Mouse (Mus musculus) heart, adult 2 months (tissue): ENCODE measurements at regions not wholly inside any gene's neighbourhood (a gene's known extent, or its start where the extent isn't known, plus 50 kb on each side); places are given as distances from the start of the nearest gene placed in this dataset.
A peak's percentile ranks its signal among the peaks of the same experiment; 100 is the strongest.
"Not testable (repeated sequence)": the region's sequence is repeated elsewhere in the genome, so short reads cannot be mapped to it uniquely, and the experiment has no call there.

ENCODE experiments used
- DNase-seq, 2 experiments: peaks; one replicate each; pipeline ENCODE4 v3.0.0; 2021
- H3K27ac ChIP-seq: fragments of 200-600 bp; 2 replicates; pipeline ENCODE4 v1.8.1; 2022
- H3K27me3 ChIP-seq: fragments of 200-500 bp; 2 replicates; pipeline ENCODE4 v1.6.1; 2012; ENCODE audit warnings: mild to moderate bottlenecking, low read length, inconsistent platforms, mixed read lengths; ENCODE audit not compliant: control insufficient read depth, insufficient read depth
- H3K36me3 ChIP-seq: fragments of 200-500 bp; 2 replicates; pipeline ENCODE4 v1.6.1; 2012; ENCODE audit warnings: low read length, inconsistent platforms; ENCODE audit not compliant: control insufficient read depth, insufficient read depth
- H3K4me1 ChIP-seq: fragments of 200-500 bp; 2 replicates; pipeline ENCODE4 v1.6.1; 2011; ENCODE audit warnings: low read length; ENCODE audit not compliant: control insufficient read depth, insufficient read depth
- H3K4me3 ChIP-seq: fragments of 200-600 bp; 2 replicates; pipeline ENCODE4 v1.8.1; 2022
- H3K79me2 ChIP-seq: fragments of 200-500 bp; replicated peaks from 2 replicates; pipeline ENCODE4 v1.6.1; 2012; ENCODE audit warnings: mild to moderate bottlenecking, inconsistent platforms, low read length, moderate library complexity, mixed read lengths; ENCODE audit not compliant: control insufficient read depth, insufficient read depth
- H3K9ac ChIP-seq: fragments of 200-500 bp; 2 replicates; pipeline ENCODE4 v1.6.1; 2012; ENCODE audit warnings: low read depth, mild to moderate bottlenecking, control low read depth, inconsistent platforms, low read length, mixed read lengths
- CTCF ChIP-seq: fragments of 200-600 bp; IDR thresholded peaks from 2 replicates; pipeline ENCODE4 v1.8.1; 2022; ENCODE audit warnings: antibody characterized with exemption, mild to moderate bottlenecking, moderate library complexity
- EP300 ChIP-seq: fragments of 200-500 bp; IDR thresholded peaks from 2 replicates; pipeline ENCODE4 v1.6.1; 2011; ENCODE audit warnings: low read depth, low read length, control low read depth; ENCODE audit not compliant: insufficient read depth
- POLR2A ChIP-seq: fragments of 200-500 bp; IDR thresholded peaks from 2 replicates; pipeline ENCODE4 v1.6.1; 2011; ENCODE audit warnings: mild to moderate bottlenecking, low read depth, low read length, control low read depth; ENCODE audit not compliant: insufficient read depth
- WGBS: fragments of 180-500 bp; shearing (Covaris S2); methylation state at CpG from one replicate; pipeline ENCODE4 v1.1.7; 2018; 5-methylcytosine and 5-hydroxymethylcytosine counted together
- intact Hi-C: fragments of 180-260 bp; cut with DNase I; formaldehyde crosslinking; loops from one replicate; pipeline ENCODE4 v1.15.1; 2025

- Histone ChIP-seq H3K4me3 (no peak overlapping the region), H3K27me3 (no peaks in the 10 kb centered on the region), H3K36me3 (no peaks in the 10 kb centered on the region), H3K79me2 (no peaks in the 10 kb centered on the region), H3K9ac (no peak overlapping the region), H3K4me1 (no peaks in the 10 kb centered on the region), H3K27ac (no peak overlapping the region)
- DNase-seq: no peak
- TF ChIP-seq POLR2A (no peak), CTCF (no peak), EP300 (no peak)
- 47% methylated on average over 12 of the region's 12 CpGs for WGBS
- intact Hi-C loops: no loop called here
Measured at GRCm38 (mm10) chr8:26622311-26623052, 354.6 kb upstream of the Zfp703 start.

DNA sequence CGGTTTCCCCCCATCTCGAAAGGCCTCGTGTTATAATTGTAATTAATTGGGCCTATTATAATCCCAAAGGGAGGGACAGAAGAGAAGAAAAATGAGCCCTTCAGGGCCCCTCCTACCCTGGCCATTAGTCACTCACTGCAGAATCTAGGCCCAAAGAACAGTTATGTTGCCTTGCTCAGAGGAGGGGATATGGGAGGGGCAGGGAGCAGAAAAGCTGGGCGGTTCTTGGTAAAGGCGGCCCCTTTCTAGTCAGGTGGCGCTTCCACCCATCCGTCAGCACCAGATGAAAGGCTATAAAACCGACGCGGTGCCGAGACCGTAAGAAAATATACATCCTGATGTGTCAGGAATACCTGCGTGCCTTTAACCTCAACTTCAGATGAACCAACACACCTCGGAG lies 350.9 kb upstream of the Zfp703 start:
- Histone ChIP-seq H3K4me1 (no peaks in the 10 kb centered on the region), H3K27ac (no peak overlapping the region), H3K4me3 (no peak overlapping the region), H3K36me3 (no peaks in the 10 kb centered on the region), H3K79me2 (no peaks in the 10 kb centered on the region), H3K27me3 (no peaks in the 10 kb centered on the region), H3K9ac (no peak overlapping the region)
- no peak for DNase-seq
- no peak for TF ChIP-seq CTCF
- no peak for TF ChIP-seq POLR2A
- no peak for TF ChIP-seq EP300
- intact Hi-C loops: no loop called here
- WGBS: 88% methylated on average over 14 of the region's 14 CpGs

- whole genome bisulfite sequencing: 65% methylated on average over 17 of the region's 17 CpGs
Measured at GRCm38 (mm10) chr8:26626651-26627077, 350.5 kb upstream of the Zfp703 start.

DNA sequence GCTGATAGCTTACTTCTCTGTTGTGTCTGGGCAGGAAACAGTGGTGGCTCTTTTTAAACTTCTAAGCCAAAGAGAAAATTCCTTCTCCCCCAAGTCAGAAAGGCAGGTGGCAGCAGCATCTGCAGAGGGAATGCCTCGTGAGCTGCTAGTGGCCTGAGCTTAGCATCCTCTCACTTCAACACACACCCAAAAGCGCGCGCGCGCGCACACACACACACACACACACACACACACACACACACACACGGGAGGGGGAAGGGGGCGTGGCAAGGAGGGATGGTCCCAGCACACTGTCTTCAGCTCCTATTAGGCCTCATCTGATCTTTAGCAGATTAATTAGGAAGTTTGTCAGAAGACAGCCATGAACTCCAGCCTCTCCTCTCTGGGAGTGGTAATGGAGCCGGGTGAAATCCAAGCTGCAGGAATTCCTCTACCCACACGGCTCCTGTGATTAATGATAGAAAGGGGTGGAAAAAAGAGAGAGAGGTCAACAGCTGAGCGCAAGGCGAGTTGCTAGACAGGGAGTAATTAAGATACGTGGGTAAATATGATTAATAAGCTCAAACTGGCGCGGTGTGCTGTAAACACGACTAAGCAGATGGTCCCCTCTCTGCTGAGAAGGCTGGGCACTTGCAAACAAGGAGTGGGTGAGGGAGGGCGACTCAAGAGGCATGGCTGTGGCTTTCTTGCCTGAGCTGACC lies 349.8 kb upstream of the Zfp703 start:
- WGBS: 65% methylated on average over 18 of the region's 18 CpGs
- Histone ChIP-seq H3K79me2 (no peaks in the 10 kb centered on the region), H3K27ac (no peak overlapping the region), H3K27me3 (no peaks in the 10 kb centered on the region), H3K4me1 (no peaks in the 10 kb centered on the region), H3K36me3 (no peaks in the 10 kb centered on the region), H3K9ac (no peak overlapping the region), H3K4me3 (no peak overlapping the region)
- DNase-seq: no peak
- TF ChIP-seq CTCF (no peak), POLR2A (no peak), EP300 (no peak)
- intact Hi-C loops: no loop called here

More at GRCm38 (mm10) chr8:26626651-26627077, 350.5 kb upstream of the Zfp703 start:
- intact Hi-C loops: no loop called here
- no peaks in the 10 kb centered on the region for H3K4me1 ChIP-seq
- no peak for TF ChIP-seq EP300
- no peak for TF ChIP-seq POLR2A
- TF ChIP-seq CTCF: no peak
- H3K79me2 ChIP-seq: no peaks in the 10 kb centered on the region
- H3K27me3 ChIP-seq: no peaks in the 10 kb centered on the region
- H3K4me3 ChIP-seq: no peak overlapping the region
- no peaks in the 10 kb centered on the region for H3K36me3 ChIP-seq
- peak; percentile 20 to 24 for DNase-seq
- no peak overlapping the region for H3K27ac ChIP-seq
- no peak overlapping the region for H3K9ac ChIP-seq

DNA sequence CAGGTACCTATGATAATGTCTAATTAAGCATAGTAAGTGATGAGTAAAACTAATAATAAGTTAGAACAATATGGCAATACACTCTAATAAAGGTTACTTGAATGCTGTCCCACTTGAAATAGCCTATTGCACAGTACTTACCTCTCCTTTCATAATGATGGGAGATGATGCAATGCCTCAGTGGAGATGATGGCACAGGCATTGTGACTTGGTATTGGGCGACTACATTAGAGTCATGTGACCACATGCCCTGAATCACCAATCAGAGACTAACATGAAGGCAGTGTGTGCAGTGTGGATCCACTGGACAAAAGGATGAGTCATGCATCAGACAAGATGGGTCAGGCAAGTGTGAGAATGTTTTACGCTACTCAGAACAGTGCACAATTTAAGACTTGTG lies 346.6 kb upstream of the Zfp703 start:
- Histone ChIP-seq H3K4me1 (no peaks in the 10 kb centered on the region), H3K36me3 (no peaks in the 10 kb centered on the region), H3K27ac (no peak overlapping the region), H3K79me2 (no peaks in the 10 kb centered on the region), H3K27me3 (no peaks in the 10 kb centered on the region), H3K9ac (no peak overlapping the region), H3K4me3 (no peak overlapping the region)
- DNase-seq: no peak
- no peak for TF ChIP-seq POLR2A
- no peak for TF ChIP-seq EP300
- no peak for TF ChIP-seq CTCF
- 76% methylated on average over 2 of the region's 2 CpGs for WGBS
- intact Hi-C loops: no loop called here

- Histone ChIP-seq H3K79me2 (no peaks in the 10 kb centered on the region), H3K36me3 (no peaks in the 10 kb centered on the region), H3K4me3 (no peak overlapping the region), H3K27me3 (no peaks in the 10 kb centered on the region; the same call in 1 of the 2 replicates), H3K27ac (no peak overlapping the region), H3K9ac (no peak overlapping the region), H3K4me1 (no peaks in the 10 kb centered on the region)
- WGBS: 43% methylated on average over 1 of the region's 1 CpGs
- intact Hi-C loops: no loop called here
- DNase-seq: no peak
- TF ChIP-seq POLR2A (no peak), EP300 (no peak)
Measured at GRCm38 (mm10) chr8:26635701-26636100, 341.4 kb upstream of the Zfp703 start.

- H3K27me3 ChIP-seq, intact Hi-C loops, H3K9ac ChIP-seq, H3K4me1 ChIP-seq, H3K27ac ChIP-seq, DNase-seq, H3K79me2 ChIP-seq, H3K4me3 ChIP-seq, H3K36me3 ChIP-seq: not testable (repeated sequence)
- WGBS: 69% methylated on average over 7 of the region's 7 CpGs
Measured at GRCm38 (mm10) chr8:26645375-26645774, 331.8 kb upstream of the Zfp703 start.
